Mouse (Mus musculus): ENCODE measurements around the gene Cacna1e.

GRCm38 (mm10) chr1:154476671-154477070 is 407.6 kb downstream of the Cacna1e start:
- TF ChIP-seq GATA1 (IDR thresholded peaks at IDR 0.05; ENCODE audit: low read length) = no peak
- no peak for TF ChIP-seq TAL1 (IDR thresholded peaks at IDR 0.05; ENCODE audit: low read length)
